Mouse (Mus musculus): Measurements from ENCODE around the gene Tmub2. TPM values are rescaled to one million over a fixed set of nuclear protein-coding genes. Genes with fewer than 3 reads are reported as not detected.

The Tmub2 gene
- total RNA-seq (2012; rRNA removed) = 27.8 and 31.0 TPM in 2 replicates
- total RNA-seq (2014; rRNA removed) = 24.8 and 27.0 TPM in 2 replicates
- 32.4 and 32.9 TPM in 2 replicates for polyA plus RNA-seq (2012; ENCODE audit: insufficient read length, low read depth)

GRCm38 (mm10) chr11:102284501-102285094 is at the start of gene Tmub2:
Tmub2 (plus strand) TSS chr11:102284931.
- dilution Hi-C loops (cut with MboI; ENCODE audit: extremely low pct_ligation_motif_present, extremely low pct_unique_long_range_greater_than_20kb, low sequenced_read_pairs) (no loop called here), in situ Hi-C loops (cut with MboI; ENCODE audit: low pct_ligation_motif_present, low pct_unique_long_range_greater_than_20kb, low sequenced_read_pairs) (no loop called here)
- peak within 1 kb of the TSS; percentile 88 for H3K4me2 ChIP-seq (ENCODE audit: insufficient read depth, low read depth, poor library complexity, severe bottlenecking)

GRCm38 (mm10) chr11:102236022-102236421 is 48.7 kb upstream of the Tmub2 start:
- no peak overlapping the region for H3K9ac ChIP-seq (ENCODE audit: insufficient read depth, low read depth)
- H3K27ac ChIP-seq (ENCODE audit: insufficient read depth, low read depth) = no peak overlapping the region
- no peaks in the 10 kb centered on the region for H3K4me1 ChIP-seq (ENCODE audit: control insufficient read depth in 1 of 2, insufficient read depth in 2 of 2)
- H3K36me3 ChIP-seq (replicated peaks in 1 of 2; ENCODE audit: control insufficient read depth in 1 of 2, insufficient read depth in 1 of 2, low read length in 1 of 2) = no peaks in the 10 kb centered on the region
- no peak overlapping the region for H3K4me3 ChIP-seq (replicated peaks in 1 of 3; ENCODE audit: low read depth in 2 of 3, low read length in 2 of 3, poor library complexity in 1 of 3)
- no peak for DNase-seq (ENCODE audit: extremely low read depth)
- TF ChIP-seq IRF4 (IDR thresholded peaks at IDR 0.05; ENCODE audit: low read depth, low read length) (no peak), MAFK (IDR thresholded peaks at IDR 0.05; ENCODE audit: insufficient replicate concordance, low read length) (no peak), TCF12 (IDR thresholded peaks at IDR 0.05; ENCODE audit: low read depth, low read length) (no peak), USF1 (IDR thresholded peaks at IDR 0.05; ENCODE audit: low read depth, low read length) (no peak), TBP (conservative IDR thresholded peaks at IDR 0.05; ENCODE audit: low read depth, low read length) (no peak), GABPA (IDR thresholded peaks at IDR 0.05; ENCODE audit: insufficient replicate concordance, low read depth, low read length) (no peak), NELFE (IDR thresholded peaks at IDR 0.05; ENCODE audit: low read depth, low read length) (no peak), RAD21 (IDR thresholded peaks at IDR 0.05; ENCODE audit: low read depth, low read length) (no peak), CTCF (conservative IDR thresholded peaks at IDR 0.05 in 1 of 2, IDR thresholded peaks at IDR 0.05 in 1 of 2; ENCODE audit: low read depth in 2 of 2, low read length in 2 of 2) (no peak), UBTF (IDR thresholded peaks at IDR 0.05; ENCODE audit: low read depth, low read length) (no peak), POLR2AphosphoS2 (IDR thresholded peaks at IDR 0.05; ENCODE audit: low read depth, low read length) (no peak), EP300 (IDR thresholded peaks at IDR 0.05; ENCODE audit: low read length) (no peak), BHLHE40 (IDR thresholded peaks at IDR 0.05; ENCODE audit: low read depth, low read length) (no peak), PAX5 (IDR thresholded peaks at IDR 0.05; ENCODE audit: low read length) (no peak), NRF1 (IDR thresholded peaks at IDR 0.05; ENCODE audit: low read depth, low read length) (no peak), MAZ (IDR thresholded peaks at IDR 0.05; ENCODE audit: low read depth, low read length) (no peak), JUN (IDR thresholded peaks at IDR 0.05; ENCODE audit: insufficient read depth, low read depth, low read length) (no peak), MXI1 (IDR thresholded peaks at IDR 0.05; ENCODE audit: low read depth, low read length) (no peak), ZC3H11A (IDR thresholded peaks at IDR 0.05; ENCODE audit: low read depth, low read length) (no peak)
- H3K79me2 ChIP-seq (replicated peaks; ENCODE audit: control insufficient read depth, extremely low read depth, insufficient read depth, poor library complexity, severe bottlenecking) = no peaks in the 10 kb centered on the region
- no peaks in the 10 kb centered on the region for H3K9me3 ChIP-seq (replicated peaks; ENCODE audit: low read length)
- no peak overlapping the region for H3K4me2 ChIP-seq (ENCODE audit: insufficient read depth, low read depth, poor library complexity, severe bottlenecking)
- dilution Hi-C loops (cut with MboI; ENCODE audit: extremely low pct_ligation_motif_present, extremely low pct_unique_long_range_greater_than_20kb, low sequenced_read_pairs) (no loop called here), in situ Hi-C loops (cut with MboI; ENCODE audit: low pct_ligation_motif_present, low pct_unique_long_range_greater_than_20kb, low sequenced_read_pairs) (no loop called here)
- H3K27me3 ChIP-seq (replicated peaks) = peaks cover 53% of the 10 kb centered on the region

More at GRCm38 (mm10) chr11:102284501-102285094, at the start of gene Tmub2:
- peaks cover 3 to 29% of the 10 kb centered on the region in 2 experiments; a peak in 2 of 4 replicates for H3K4me1 ChIP-seq (ENCODE audit: control insufficient read depth in 1 of 2, insufficient read depth in 2 of 2)
- H3K36me3 ChIP-seq (replicated peaks in 1 of 2; ENCODE audit: control insufficient read depth in 1 of 2, insufficient read depth in 1 of 2, low read length in 1 of 2) = peaks cover 23 to 35% of the 10 kb centered on the region in 2 experiments
- TF ChIP-seq MYC (IDR thresholded peaks at IDR 0.05; ENCODE audit: low read depth, low read length) (peak; percentile 71), ELF1 (IDR thresholded peaks at IDR 0.05; ENCODE audit: low read depth, low read length) (peak; percentile 97), MEF2A (IDR thresholded peaks at IDR 0.05; ENCODE audit: borderline replicate concordance, low read depth, low read length) (peak; percentile 53), E2F4 (IDR thresholded peaks at IDR 0.05; ENCODE audit: insufficient replicate concordance, low read depth, low read length) (peak; percentile 98), NRF1 (IDR thresholded peaks at IDR 0.05; ENCODE audit: low read depth, low read length) (peak; percentile 47; the same call in 1 of the 2 replicates), GABPA (IDR thresholded peaks at IDR 0.05; ENCODE audit: insufficient replicate concordance, low read depth, low read length) (peak; percentile 100), ZMIZ1 (IDR thresholded peaks at IDR 0.05; ENCODE audit: low read depth, low read length) (peak; percentile 58; the same call in 1 of the 2 replicates), BHLHE40 (IDR thresholded peaks at IDR 0.05; ENCODE audit: low read depth, low read length) (no peak), POLR2A (IDR thresholded peaks at IDR 0.05; ENCODE audit: low read depth, low read length) (peak; percentile 53; the same call in 1 of the 2 replicates), USF2 (conservative IDR thresholded peaks at IDR 0.05; ENCODE audit: low read depth, low read length) (no peak), HCFC1 (IDR thresholded peaks at IDR 0.05; ENCODE audit: low read depth, low read length) (peak; percentile 87), MAZ (IDR thresholded peaks at IDR 0.05; ENCODE audit: low read depth, low read length) (peak; percentile 84), KAT2A (IDR thresholded peaks at IDR 0.05; ENCODE audit: insufficient replicate concordance, low read length) (peak; percentile 78; the same call in 1 of the 2 replicates), MAX (IDR thresholded peaks at IDR 0.05; ENCODE audit: low read length) (no peak; the same call in none of the 2 replicates), RCOR1 (conservative IDR thresholded peaks at IDR 0.05; ENCODE audit: low read depth, low read length) (peak; percentile 69; the same call in 1 of the 2 replicates), SIN3A (IDR thresholded peaks at IDR 0.05; ENCODE audit: low read length) (peak; percentile 91; the same call in 1 of the 2 replicates), JUN (IDR thresholded peaks at IDR 0.05; ENCODE audit: insufficient read depth, low read depth, low read length) (peak; percentile 53; the same call in 1 of the 2 replicates), NELFE (IDR thresholded peaks at IDR 0.05; ENCODE audit: low read depth, low read length) (peak; percentile 24; the same call in 1 of the 2 replicates), ETS1 (conservative IDR thresholded peaks at IDR 0.05; ENCODE audit: low read depth, low read length) (peak; percentile 85), ZKSCAN1 (IDR thresholded peaks at IDR 0.05; ENCODE audit: borderline replicate concordance, low read depth, low read length) (no peak), ZC3H11A (IDR thresholded peaks at IDR 0.05; ENCODE audit: low read depth, low read length) (no peak), EP300 (IDR thresholded peaks at IDR 0.05; ENCODE audit: low read length) (no peak), IRF4 (IDR thresholded peaks at IDR 0.05; ENCODE audit: low read depth, low read length) (peak; percentile 43), CHD2 (IDR thresholded peaks at IDR 0.05; ENCODE audit: low read length) (peak; percentile 41), PAX5 (IDR thresholded peaks at IDR 0.05; ENCODE audit: low read length) (no peak), MAFK (IDR thresholded peaks at IDR 0.05; ENCODE audit: insufficient replicate concordance, low read length) (no peak), USF1 (IDR thresholded peaks at IDR 0.05; ENCODE audit: low read depth, low read length) (no peak), JUND (conservative IDR thresholded peaks at IDR 0.05; ENCODE audit: low read depth, low read length) (peak; percentile 57; the same call in 1 of the 2 replicates), TBP (conservative IDR thresholded peaks at IDR 0.05; ENCODE audit: low read depth, low read length) (peak; percentile 75; the same call in 1 of the 2 replicates), UBTF (IDR thresholded peaks at IDR 0.05; ENCODE audit: low read depth, low read length) (no peak)
- H3K9ac ChIP-seq (ENCODE audit: insufficient read depth, low read depth) = peak within 1 kb of the TSS; percentile 67
- H3K4me3 ChIP-seq (replicated peaks in 1 of 3; ENCODE audit: low read depth in 2 of 3, low read length in 2 of 3, poor library complexity in 1 of 3) = peak within 1 kb of the TSS; percentile 70 to 97 (median 75)
- peak; percentile 100 for DNase-seq (ENCODE audit: extremely low read depth)
- H3K27ac ChIP-seq (ENCODE audit: insufficient read depth, low read depth) = peak within 1 kb of the TSS; percentile 44
- no peaks in the 10 kb centered on the region for H3K27me3 ChIP-seq (replicated peaks)
- H3K79me2 ChIP-seq (replicated peaks; ENCODE audit: control insufficient read depth, extremely low read depth, insufficient read depth, poor library complexity, severe bottlenecking) = no peaks in the 10 kb centered on the region; the same call in 1 of the 2 replicates
- H3K9me3 ChIP-seq (replicated peaks; ENCODE audit: low read length) = no peaks in the 10 kb centered on the region

Measured in CH12.LX (cell line).